Mouse (Mus musculus) heart, postnatal 14 days (tissue): ENCODE data around the gene Gm21874. TPM values are rescaled to one million over a fixed set of nuclear protein-coding genes. Genes with fewer than 3 reads are reported as not detected.
"Not testable (repeated sequence)": the region's sequence is repeated elsewhere in the genome, so short reads cannot be mapped to it uniquely, and the experiment has no call there.

Source experiments
- DNase-seq, 2 experiments: peaks; one replicate each; pipeline ENCODE4 v3.0.0; 2021 to 2022
- intact Hi-C: fragments of 180-260 bp; cut with DNase I; formaldehyde crosslinking; loops from one replicate; pipeline ENCODE4 v1.15.1; 2025
- long read RNA-seq, 2 experiments: library from polyadenylated mRNA; stranded (forward); transcript quantifications; one replicate each; pipeline ENCODE4 v2.0.0; 2021
- total RNA-seq, 2 experiments: library from RNA; stranded (reverse); gene quantifications; 2 replicates each; pipeline ENCODE4 v1.2.3; 2021

Gm21874 gene
- not detected for total RNA-seq
- long read RNA-seq, experiment 1, result 0 reads
- long read RNA-seq, experiment 2, result 0 reads

DNA sequence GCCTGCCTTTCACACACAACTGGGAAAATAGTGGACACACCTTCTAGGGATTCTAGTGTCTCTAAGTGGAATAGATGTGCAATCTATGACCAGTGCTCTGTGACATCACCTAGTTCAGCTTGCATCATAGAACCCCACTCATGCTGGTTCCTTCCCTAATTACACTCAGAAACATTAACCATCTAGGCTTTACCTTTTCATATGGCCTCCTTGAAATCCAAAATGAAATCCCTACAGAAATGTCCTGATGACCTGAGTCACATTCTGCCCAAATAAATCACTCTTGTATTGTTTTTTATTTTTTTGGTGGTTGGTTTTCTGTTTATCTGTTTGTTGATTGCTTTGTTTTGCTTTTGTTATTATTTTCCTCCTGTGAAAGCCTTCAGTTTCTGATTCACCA lies at the start of gene Gm21874:
TSS of gene Gm21874 (minus strand) at position 101 of the 400 bp plus-strand sequence.
- intact Hi-C loops, DNase-seq: not testable (repeated sequence)

Other genes starting within 250 kb of the Gm21874 start
- gene Gm21721, start 214.0 kb downstream of the Gm21874 start, total RNA-seq, result not detected
- not detected for gene Gm21812, start 69.0 kb downstream of the Gm21874 start, total RNA-seq